Comparison of ENCODE assay signal across 25 mouse cellular contexts in the genomic region with DNA sequence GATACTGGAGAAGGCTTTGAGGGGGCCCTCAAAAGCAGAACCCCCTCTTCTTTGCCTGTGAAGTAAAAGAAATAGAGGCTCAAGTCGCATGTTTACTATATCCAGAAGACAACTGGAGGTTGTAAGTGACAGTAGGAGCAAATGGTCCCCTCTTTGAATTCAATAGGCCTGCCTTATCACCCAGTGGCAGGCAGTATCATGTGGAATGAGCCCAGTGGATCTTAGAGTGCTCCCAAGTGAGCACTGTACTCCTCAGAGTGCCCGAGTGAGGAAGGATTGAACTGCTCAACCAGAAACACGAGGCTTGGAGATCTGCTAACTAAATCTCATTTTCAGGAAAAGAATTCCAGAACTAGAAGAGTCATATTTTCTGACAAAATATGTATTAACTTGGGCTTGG. TPM values are rescaled to one million over a fixed set of nuclear protein-coding genes. Genes with fewer than 3 reads are reported as not detected.
"Had no signal": no experiment of that assay in that cellular context is flagged by ENCODE, and none has a peak within 500 bp of the region (broad histone marks: within the 10 kb centered on the region; RNA-seq: fewer than 3 reads in every experiment).

No protein-coding gene starts in this region.

- H3K27me3 ChIP-seq: lung, embryonic 15.5 days; midbrain, embryonic 13.5 days; midbrain, embryonic 15.5 days; neural tube, embryonic 12.5 days; stomach, embryonic 15.5 days had no signal

- ATAC-seq: lung, postnatal 0 days; midbrain, embryonic 13.5 days; midbrain, embryonic 15.5 days had no signal

- H3K4me3 ChIP-seq: lung, embryonic 15.5 days; megakaryocyte, embryonic 14.5 days; midbrain, embryonic 13.5 days; midbrain, embryonic 15.5 days; neural tube, embryonic 12.5 days; stomach, embryonic 15.5 days had no signal

- H3K36me3 ChIP-seq: lung, embryonic 15.5 days; midbrain, embryonic 13.5 days; midbrain, embryonic 15.5 days; neural tube, embryonic 12.5 days; stomach, embryonic 15.5 days had no signal

- H3K4me1 ChIP-seq: lung, embryonic 15.5 days; midbrain, embryonic 13.5 days; midbrain, embryonic 15.5 days; neural tube, embryonic 12.5 days; stomach, embryonic 15.5 days had no signal

- H3K9me3 ChIP-seq: lung, embryonic 15.5 days; midbrain, embryonic 13.5 days; midbrain, embryonic 15.5 days; neural tube, embryonic 12.5 days; stomach, embryonic 15.5 days had no signal

- H3K27ac ChIP-seq: lung, embryonic 15.5 days; macrophage; midbrain, embryonic 13.5 days; midbrain, embryonic 15.5 days; neural tube, embryonic 12.5 days; stomach, embryonic 15.5 days; stomach, postnatal 0 days had no signal

- H3K9ac ChIP-seq: lung, embryonic 15.5 days; midbrain, embryonic 13.5 days; midbrain, embryonic 15.5 days; neural tube, embryonic 12.5 days; stomach, embryonic 15.5 days had no signal

- DNase-seq: lung, adult 2 months; lung, postnatal 14 days; lung, postnatal 36 days; retina, postnatal 1 day; right cerebral cortex, postnatal 14 days; thymus, adult 2 months; thymus, postnatal 25 days; thymus, postnatal 4 days had no signal

- H3K4me2 ChIP-seq: lung, embryonic 15.5 days; midbrain, embryonic 11.5 days; midbrain, embryonic 13.5 days; midbrain, embryonic 15.5 days; neural tube, embryonic 12.5 days; stomach, embryonic 15.5 days had no signal

RNA-seq across cellular contexts. Expression of gene Gm9817, which starts 40.3 kb away (rescaled TPM):
- total RNA-seq: liver, adult 2 months; megakaryocyte progenitor cell, adult 5-6 weeks; midbrain, postnatal 0 days; monocyte, adult 5-6 weeks; neutrophil, adult 5-6 weeks had no signal
- polyA plus RNA-seq: liver, adult 2 months; lung, embryonic 15.5 days; midbrain, embryonic 13.5 days; midbrain, postnatal 0 days; neural tube, embryonic 12.5 days; neural tube, embryonic 14.5 days; spleen, adult 2 months; thymus, adult 2 months had no signal
